Mouse (Mus musculus) C2C12 (cell line): ENCODE data around the gene Pbx1. TPM values are rescaled to one million over a fixed set of nuclear protein-coding genes. Genes with fewer than 3 reads are reported as not detected.

Source experiments
- H3K27me3 ChIP-seq: one replicate; pipeline ENCODE4 v1.6.1; 2011; ENCODE audit not compliant: control insufficient read depth, insufficient read depth, insufficient read length
- H3K36me3 ChIP-seq: one replicate; pipeline ENCODE4 v1.6.1; 2011; ENCODE audit not compliant: control insufficient read depth, insufficient read depth
- H3K4me3 ChIP-seq: one replicate; pipeline ENCODE4 v1.5.1; 2011; ENCODE audit warnings: mild to moderate bottlenecking, control low read depth; ENCODE audit not compliant: poor library complexity, insufficient read depth, severe bottlenecking
- H3K79me2 ChIP-seq: one replicate; pipeline ENCODE4 v1.6.1; 2011; ENCODE audit not compliant: control insufficient read depth, insufficient read depth
- H3K79me3 ChIP-seq: one replicate; pipeline ENCODE4 v1.6.1; 2011; ENCODE audit warnings: low read depth, control low read depth
- H3ac ChIP-seq: one replicate; pipeline ENCODE3; 2011; ENCODE audit warnings: low read depth; ENCODE audit not compliant: control insufficient read depth, insufficient read length
- CEBPB ChIP-seq: IDR thresholded peaks from one replicate; pipeline ENCODE4 v1.6.1; 2011; ENCODE audit warnings: low read depth, mild to moderate bottlenecking, control low read depth, moderate library complexity
- CTCF ChIP-seq: IDR thresholded peaks from one replicate; pipeline ENCODE4 v1.5.1; 2011; ENCODE audit not compliant: control insufficient read depth, insufficient read depth, insufficient read length
- FOSL1 ChIP-seq: IDR thresholded peaks from one replicate; pipeline ENCODE4 v1.8.0; 2011; ENCODE audit warnings: mild to moderate bottlenecking, low read length; ENCODE audit not compliant: poor library complexity, insufficient read depth, severe bottlenecking
- MAX ChIP-seq: IDR thresholded peaks from one replicate; pipeline ENCODE4 v1.6.1; 2011; ENCODE audit warnings: mild to moderate bottlenecking, control low read depth
- MYOD1 ChIP-seq: IDR thresholded peaks from one replicate; pipeline ENCODE4 v1.6.1; 2011; ENCODE audit warnings: low read depth; ENCODE audit not compliant: control insufficient read depth, insufficient read length
- MYOG ChIP-seq: IDR thresholded peaks from one replicate; pipeline ENCODE4 v1.6.1; 2011; ENCODE audit not compliant: control insufficient read depth, insufficient read length; ENCODE audit errors: extremely low read depth
- USF1 ChIP-seq: IDR thresholded peaks from one replicate; pipeline ENCODE4 v1.6.1; 2011; ENCODE audit warnings: low read depth, mild to moderate bottlenecking, control low read depth, moderate library complexity
- polyA plus RNA-seq: library from polyadenylated mRNA; unstranded; fragments of >200 nt; fragmentation: generic; extraction: Trizol; gene quantifications from one replicate; pipeline ENCODE4 v1.2.1, GENCODE M21; 2012; ENCODE audit warnings: missing spikeins

Pbx1 gene
- polyA plus RNA-seq, 1 experiment, result 29.4 TPM

GRCm38 (mm10) chr1:168433671-168434070, 1.6 kb upstream of the Pbx1 start:
- peaks cover 23% of the 10 kb centered on the region for H3K79me3 ChIP-seq
- no peaks in the 10 kb centered on the region for H3K36me3 ChIP-seq
- no peaks in the 10 kb centered on the region for H3K27me3 ChIP-seq
- H3K79me2 ChIP-seq, result peaks cover 31% of the 10 kb centered on the region
- TF ChIP-seq CTCF, result no peak
- no peak for TF ChIP-seq CEBPB
- TF ChIP-seq FOSL1, result no peak
- TF ChIP-seq MYOG, result no peak
- no peak for TF ChIP-seq MAX
- TF ChIP-seq MYOD1, result no peak
- no peak for TF ChIP-seq USF1
- no peak overlapping the region for H3K4me3 ChIP-seq
- H3ac ChIP-seq, result no peak overlapping the region

GRCm38 (mm10) chr1:168432281-168432725, 233 bp upstream of the Pbx1 start:
- Histone ChIP-seq H3K27me3 (no peaks in the 10 kb centered on the region), H3K4me3 (peak overlapping the region; percentile 67), H3K36me3 (peaks cover 1% of the 10 kb centered on the region), H3K79me3 (peaks cover 36% of the 10 kb centered on the region), H3K79me2 (peaks cover 45% of the 10 kb centered on the region), H3ac (peak overlapping the region; percentile 73)
- TF ChIP-seq MAX (peak; percentile 25), CTCF (no peak)

- TF ChIP-seq CEBPB (no peak), FOSL1 (no peak), MYOD1 (no peak), MYOG (no peak), MAX (no peak), USF1 (no peak), CTCF (no peak)
- H3K36me3 ChIP-seq, result peaks cover 6% of the 10 kb centered on the region
- no peaks in the 10 kb centered on the region for H3K27me3 ChIP-seq
These were observed 299 bp downstream of the Pbx1 start for GRCm38 (mm10) chr1:168431711-168432231.

GRCm38 (mm10) chr1:168430868-168431710, 981 bp downstream of the Pbx1 start:
- TF ChIP-seq CTCF, result no peak
- TF ChIP-seq MYOD1, result no peak
- Histone ChIP-seq H3K79me3 (peaks cover 48% of the 10 kb centered on the region), H3K27me3 (no peaks in the 10 kb centered on the region), H3K36me3 (peaks cover 12% of the 10 kb centered on the region), H3K4me3 (peak overlapping the region; percentile 67), H3ac (peak overlapping the region; percentile 83), H3K79me2 (peaks cover 57% of the 10 kb centered on the region)

More at GRCm38 (mm10) chr1:168431711-168432231, 299 bp downstream of the Pbx1 start:
- H3K79me2 ChIP-seq, result peaks cover 50% of the 10 kb centered on the region
- H3K4me3 ChIP-seq, result peak overlapping the region; percentile 67
- no peak overlapping the region for H3ac ChIP-seq
- peaks cover 41% of the 10 kb centered on the region for H3K79me3 ChIP-seq

DNA sequence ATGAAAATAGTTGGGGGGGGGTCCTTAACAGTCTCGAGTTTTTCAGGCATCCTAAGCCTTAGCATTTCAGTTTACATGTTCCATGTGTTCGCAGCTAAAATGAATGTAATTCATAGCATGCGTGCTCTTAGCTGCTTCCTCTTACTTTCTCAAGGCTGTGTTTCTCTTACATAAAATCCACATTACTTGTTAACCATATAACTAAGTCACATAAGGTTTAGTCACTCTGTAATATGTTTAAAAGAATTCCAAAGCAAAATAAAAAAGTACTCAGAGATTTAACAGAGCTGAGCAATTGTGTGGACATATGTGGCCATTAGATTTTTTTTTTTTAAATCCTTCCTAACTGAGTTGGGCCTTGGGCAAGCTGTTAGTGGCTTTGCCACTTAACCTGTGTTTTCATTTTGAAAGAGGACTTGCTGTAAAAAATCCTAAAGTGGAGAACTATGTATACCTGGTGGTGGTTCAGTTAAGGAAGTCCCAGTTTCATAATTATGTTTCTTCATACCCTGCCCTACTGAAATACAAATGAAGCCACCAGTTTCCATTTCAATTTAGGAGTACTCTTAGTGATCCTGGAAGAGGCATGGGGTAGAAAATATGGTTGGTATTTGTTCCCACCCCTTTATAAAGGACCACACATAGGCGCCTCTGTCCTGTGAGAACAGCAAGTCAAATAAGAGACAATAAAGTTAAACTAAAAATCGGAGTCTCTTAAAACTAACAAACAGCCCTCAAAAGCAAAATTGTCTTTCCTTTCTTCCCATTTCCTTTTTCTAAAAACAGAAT, 2.0 kb downstream of the Pbx1 start:
- TF ChIP-seq FOSL1 (no peak), CEBPB (no peak), CTCF (no peak), USF1 (no peak), MYOD1 (no peak)
- peak overlapping the region; percentile 67 for H3K4me3 ChIP-seq
- peaks cover 67% of the 10 kb centered on the region for H3K79me2 ChIP-seq
- peak overlapping the region; percentile 40 for H3ac ChIP-seq
- H3K79me3 ChIP-seq, result peaks cover 58% of the 10 kb centered on the region
- no peaks in the 10 kb centered on the region for H3K27me3 ChIP-seq
- H3K36me3 ChIP-seq, result peaks cover 16% of the 10 kb centered on the region

DNA sequence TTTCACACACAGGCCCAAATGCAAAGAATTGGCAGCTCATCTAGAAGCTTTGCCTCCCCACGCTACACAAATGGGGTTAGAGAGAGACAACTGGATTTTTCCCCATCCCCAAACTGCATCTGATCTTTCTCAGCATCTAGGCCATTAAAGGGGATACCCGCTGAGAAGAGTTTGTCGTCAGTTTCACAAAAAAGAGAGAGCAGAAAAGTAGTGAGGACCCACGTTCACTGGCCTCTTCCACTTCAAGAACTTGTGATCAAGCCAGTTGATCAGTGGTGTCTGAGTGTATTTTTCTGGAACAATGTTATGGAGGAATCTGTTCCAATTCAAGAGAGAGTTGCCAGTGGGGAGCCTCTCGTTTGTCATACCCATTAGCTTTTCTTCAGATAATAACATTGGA, 2.7 kb downstream of the Pbx1 start:
- H3K79me2 ChIP-seq, result peaks cover 74% of the 10 kb centered on the region
- H3ac ChIP-seq, result peak overlapping the region; percentile 49
- peaks cover 16% of the 10 kb centered on the region for H3K36me3 ChIP-seq
- TF ChIP-seq MYOG (no peak), MYOD1 (no peak), MAX (no peak), CEBPB (no peak), USF1 (no peak), FOSL1 (no peak), CTCF (no peak)
- H3K79me3 ChIP-seq, result peaks cover 64% of the 10 kb centered on the region
- peak overlapping the region; percentile 67 for H3K4me3 ChIP-seq
- H3K27me3 ChIP-seq, result no peaks in the 10 kb centered on the region
